Mouse (Mus musculus): ENCODE data around the gene Cdc20.

GRCm38 (mm10) chr4:118401918-118402317 lies 35.2 kb downstream of the Cdc20 start:
- TF ChIP-seq EP300 (IDR thresholded peaks at IDR 0.05; ENCODE audit: low read depth), result no peak
- TF ChIP-seq CTCF (IDR thresholded peaks at IDR 0.05; ENCODE audit: low read depth), result no peak
